Mouse (Mus musculus) midbrain, embryonic 16.5 days (tissue): ENCODE data around the gene Asic1. TPM values are rescaled to one million over a fixed set of nuclear protein-coding genes. Genes with fewer than 3 reads are reported as not detected.

Experiments used
- ATAC-seq: fragments of 200-750 bp; cut with Nextera tagmentation; 2 replicates; pipeline ENCODE4 v1.8.0; 2017; ENCODE audit warnings: moderate TSS enrichment
- H3K27ac ChIP-seq: fragments of 300-500 bp; sonication (generic); 2 replicates; pipeline ENCODE4 v1.5.1; 2014; ENCODE audit warnings: mild to moderate bottlenecking, low read length, mixed read lengths
- H3K27me3 ChIP-seq: fragments of 300-500 bp; sonication (generic); 2 replicates; pipeline ENCODE4 v1.6.1; 2014; ENCODE audit warnings: low read depth, low read length, mixed read lengths; ENCODE audit not compliant: control insufficient read depth, insufficient read depth
- H3K36me3 ChIP-seq: fragments of 300-500 bp; sonication (generic); 2 replicates; pipeline ENCODE4 v1.6.1; 2014; ENCODE audit warnings: mild to moderate bottlenecking, low read length, moderate library complexity, mixed read lengths; ENCODE audit not compliant: control insufficient read depth, insufficient read depth
- H3K4me1 ChIP-seq: fragments of 300-500 bp; sonication (generic); 2 replicates; pipeline ENCODE4 v1.6.1; 2014; ENCODE audit warnings: mild to moderate bottlenecking, low read length, mixed read lengths; ENCODE audit not compliant: control insufficient read depth, insufficient read depth
- H3K4me2 ChIP-seq: fragments of 300-500 bp; sonication (generic); 2 replicates; pipeline ENCODE4 v1.6.1; 2014; ENCODE audit warnings: mild to moderate bottlenecking, low read length, mixed read lengths
- H3K4me3 ChIP-seq: fragments of 300-500 bp; sonication (generic); 2 replicates; pipeline ENCODE4 v1.5.1; 2014; ENCODE audit warnings: low read depth, mild to moderate bottlenecking, low read length, moderate library complexity, mixed read lengths
- H3K9ac ChIP-seq: fragments of 300-500 bp; sonication (generic); 2 replicates; pipeline ENCODE4 v1.6.1; 2014; ENCODE audit warnings: low read depth, low read length, mixed read lengths
- H3K9me3 ChIP-seq: fragments of 300-500 bp; sonication (generic); replicated peaks from 2 replicates; pipeline ENCODE4 v1.6.1; 2014; ENCODE audit warnings: mild to moderate bottlenecking, low read length, mixed read lengths; ENCODE audit not compliant: control insufficient read depth, poor library complexity, severe bottlenecking
- WGBS: fragments of 180-500 bp; shearing (Covaris S2); extraction: QIAGEN DNeasy Blood & Tissue Kit; methylation state at CpG from one replicate; pipeline ENCODE4 v1.1.7; 2014; 5-methylcytosine and 5-hydroxymethylcytosine counted together
- polyA plus RNA-seq: library from polyadenylated mRNA; unstranded; fragments of >200 nt; fragmentation: Nextera tagmentation; extraction: Ambion mirVana; gene quantifications from 2 replicates; pipeline ENCODE4 v1.2.1, GENCODE M21; 2015

Gene Asic1
- 47.9 and 53.9 TPM in 2 replicates for polyA plus RNA-seq

DNA sequence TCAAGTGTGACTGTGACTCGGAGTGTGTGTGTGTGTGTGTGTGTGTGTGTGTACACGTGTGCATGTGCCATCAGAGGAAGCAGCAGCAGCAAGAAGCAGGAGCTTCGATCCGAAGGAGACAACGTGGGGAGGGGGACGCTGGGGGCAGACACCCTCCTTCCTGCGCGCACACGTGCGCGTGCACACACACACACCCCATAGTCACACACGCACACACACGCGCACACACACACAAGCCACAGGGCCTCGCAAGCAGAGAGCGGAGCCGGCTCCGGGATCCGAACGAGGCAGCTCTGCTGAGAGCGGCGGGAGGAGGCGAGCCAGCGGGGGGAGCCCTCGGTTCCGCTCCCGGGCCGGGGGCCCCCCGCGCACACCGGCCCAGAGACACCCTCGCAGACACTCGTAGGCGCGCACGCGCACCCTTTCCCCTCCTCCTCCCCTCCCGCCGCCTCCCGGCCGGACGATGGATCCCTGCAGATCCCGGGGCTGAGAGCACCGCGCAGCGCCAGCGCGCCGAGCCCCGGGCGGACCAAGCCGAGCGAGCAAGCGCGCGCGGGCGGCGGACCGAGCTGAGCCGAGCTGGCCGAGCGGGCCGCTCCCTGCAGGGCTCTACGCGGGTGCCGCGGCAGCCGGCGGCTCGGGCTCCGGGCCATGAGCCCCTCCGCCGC is at the start of gene Asic1:
Gene Asic1 (plus strand): TSS at position 215 of the 668 bp plus-strand sequence.
- WGBS = under 1% methylated on average over 60 of the region's 74 CpGs
- Histone ChIP-seq H3K36me3 (no peaks in the 10 kb centered on the region), H3K4me1 (peaks cover 58% of the 10 kb centered on the region), H3K9me3 (no peaks in the 10 kb centered on the region), H3K4me2 (peak within 1 kb of the TSS; percentile 84), H3K9ac (peak within 1 kb of the TSS; percentile 98), H3K27ac (peak within 1 kb of the TSS; percentile 94), H3K27me3 (no peaks in the 10 kb centered on the region), H3K4me3 (peak within 1 kb of the TSS; percentile 85)
- ATAC-seq = peak; percentile 66

DNA sequence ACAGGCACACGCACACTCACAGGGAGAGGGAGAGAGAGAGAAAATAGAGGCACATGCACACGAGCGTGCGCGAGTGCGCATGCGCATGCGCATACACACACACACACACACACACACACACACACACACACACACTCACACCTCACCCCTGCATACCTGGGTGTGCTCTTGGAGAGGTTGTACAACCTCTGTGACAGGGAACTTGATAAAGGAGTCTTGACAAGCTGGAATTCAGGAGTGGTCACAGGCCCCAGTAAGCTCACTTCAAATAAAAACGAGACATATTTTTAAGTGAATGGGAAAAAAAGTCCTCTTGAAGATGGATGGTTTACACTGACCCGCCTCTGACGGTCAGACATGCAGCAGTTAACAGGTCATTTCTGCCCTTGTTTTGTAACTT is 48.1 kb upstream of the Asic1 start:
- Histone ChIP-seq H3K36me3 (peaks cover 6% of the 10 kb centered on the region; the same call in 1 of the 2 replicates), H3K9me3 (no peaks in the 10 kb centered on the region), H3K9ac (no peak overlapping the region), H3K27me3 (no peaks in the 10 kb centered on the region), H3K4me1 (no peaks in the 10 kb centered on the region), H3K4me2 (no peak overlapping the region), H3K4me3 (no peak overlapping the region), H3K27ac (no peak overlapping the region)
- 96% methylated on average over 11 of the region's 11 CpGs for WGBS
- no peak for ATAC-seq

DNA sequence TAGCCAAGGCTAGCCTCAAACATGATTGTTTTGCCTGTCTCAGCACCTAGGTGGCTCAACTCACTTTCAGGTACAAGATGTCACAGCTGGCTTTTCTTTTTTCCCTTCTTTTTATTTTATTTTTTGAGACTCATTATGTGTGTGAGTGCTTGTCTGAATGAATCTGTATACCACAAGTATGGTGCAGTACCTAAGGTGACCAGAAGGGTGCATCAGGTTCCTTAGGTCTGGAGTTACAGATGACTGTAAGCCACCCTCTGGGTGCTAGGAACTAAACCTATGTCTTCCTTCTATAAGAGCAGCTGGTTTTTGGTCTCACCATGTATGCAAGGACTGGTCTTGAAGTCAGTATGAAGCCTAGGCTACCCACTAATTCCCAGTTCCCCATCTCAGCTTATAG is 38.5 kb upstream of the Asic1 start:
- Histone ChIP-seq H3K27ac (no peak overlapping the region), H3K4me2 (no peak overlapping the region), H3K4me3 (no peak overlapping the region), H3K36me3 (peaks cover 7% of the 10 kb centered on the region), H3K4me1 (0 out of 2 replicates have a peak, but pooled peaks cover 2% of the 10 kb centered on the region), H3K9me3 (no peaks in the 10 kb centered on the region), H3K9ac (no peak overlapping the region), H3K27me3 (no peaks in the 10 kb centered on the region)
- ATAC-seq = no peak

GRCm38 (mm10) chr15:99634702-99635101 is 35.5 kb upstream of the Asic1 start:
- peaks cover 15% of the 10 kb centered on the region for H3K4me1 ChIP-seq
- no peak overlapping the region for H3K4me2 ChIP-seq
- 95% methylated on average over 7 of the region's 7 CpGs for WGBS
- no peak for ATAC-seq
- H3K4me3 ChIP-seq = no peak overlapping the region
- H3K27me3 ChIP-seq = no peaks in the 10 kb centered on the region
- no peaks in the 10 kb centered on the region for H3K9me3 ChIP-seq
- no peak overlapping the region for H3K9ac ChIP-seq
- H3K27ac ChIP-seq = no peak overlapping the region
- peaks cover 5% of the 10 kb centered on the region for H3K36me3 ChIP-seq

DNA sequence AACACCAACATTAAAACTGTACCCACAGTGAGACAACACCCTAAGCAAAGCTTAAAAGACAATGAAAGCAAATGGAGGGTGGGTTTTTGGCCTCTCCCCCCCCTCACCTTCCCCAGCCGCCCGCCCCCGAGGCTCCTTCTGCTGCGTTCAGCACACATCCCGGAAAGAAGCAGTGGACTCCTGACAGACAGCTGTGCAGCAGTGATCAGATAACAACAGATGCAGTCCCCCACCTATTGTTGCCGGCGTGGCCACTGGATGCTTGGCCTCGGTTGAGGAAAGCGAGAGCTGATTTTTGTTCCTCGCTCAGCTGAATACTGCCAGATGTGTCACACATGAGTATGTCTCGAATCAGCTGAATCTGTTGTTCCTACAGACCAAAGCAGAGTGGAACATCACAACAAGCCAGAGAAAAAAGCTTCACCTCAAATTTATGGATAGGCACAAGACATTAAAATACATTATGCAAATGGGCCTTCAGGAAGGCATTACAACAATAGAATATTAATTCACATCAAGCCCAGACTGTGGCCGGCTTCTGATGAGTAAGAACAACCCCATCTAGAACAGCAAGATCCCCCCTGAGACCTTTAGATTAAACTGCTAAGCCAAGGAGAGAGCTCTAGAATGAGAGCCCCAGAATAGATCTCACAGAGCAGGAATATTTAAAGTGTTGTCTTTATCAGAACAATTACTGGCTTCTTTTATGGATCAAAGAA is 32.6 kb upstream of the Asic1 start:
- peak overlapping the region; percentile 36 for H3K4me2 ChIP-seq
- H3K9me3 ChIP-seq = no peaks in the 10 kb centered on the region
- H3K4me3 ChIP-seq = no peak overlapping the region; the same call in 1 of the 2 replicates
- 29% methylated on average over 12 of the region's 12 CpGs for WGBS
- no peaks in the 10 kb centered on the region for H3K36me3 ChIP-seq
- H3K4me1 ChIP-seq = peaks cover 15% of the 10 kb centered on the region
- peak; percentile 45; the same call in 1 of the 2 replicates for ATAC-seq
- H3K27me3 ChIP-seq = no peaks in the 10 kb centered on the region
- peak overlapping the region; percentile 55; the same call in 1 of the 2 replicates for H3K9ac ChIP-seq
- H3K27ac ChIP-seq = peak overlapping the region; percentile 89

- H3K4me1 ChIP-seq = peaks cover 15% of the 10 kb centered on the region
- H3K9me3 ChIP-seq = no peaks in the 10 kb centered on the region
- no peaks in the 10 kb centered on the region for H3K27me3 ChIP-seq
- H3K36me3 ChIP-seq = no peaks in the 10 kb centered on the region
- peak overlapping the region; percentile 89 for H3K27ac ChIP-seq
- H3K4me3 ChIP-seq = no peak overlapping the region
- 59% methylated on average over 5 of the region's 5 CpGs for whole genome bisulfite sequencing
- H3K9ac ChIP-seq = no peak overlapping the region
- no peak for ATAC-seq
- H3K4me2 ChIP-seq = no peak overlapping the region
Observed at GRCm38 (mm10) chr15:99638124-99638485, 32.1 kb upstream of the Asic1 start.

- Histone ChIP-seq H3K27ac (no peak overlapping the region), H3K9me3 (no peaks in the 10 kb centered on the region), H3K27me3 (no peaks in the 10 kb centered on the region), H3K36me3 (no peaks in the 10 kb centered on the region), H3K4me1 (peaks cover 20% of the 10 kb centered on the region), H3K9ac (no peak overlapping the region), H3K4me3 (no peak overlapping the region), H3K4me2 (no peak overlapping the region)
- ATAC-seq = no peak
- WGBS = 69% methylated on average over 6 of the region's 6 CpGs
Observed at GRCm38 (mm10) chr15:99642622-99643021, 27.5 kb upstream of the Asic1 start.

DNA sequence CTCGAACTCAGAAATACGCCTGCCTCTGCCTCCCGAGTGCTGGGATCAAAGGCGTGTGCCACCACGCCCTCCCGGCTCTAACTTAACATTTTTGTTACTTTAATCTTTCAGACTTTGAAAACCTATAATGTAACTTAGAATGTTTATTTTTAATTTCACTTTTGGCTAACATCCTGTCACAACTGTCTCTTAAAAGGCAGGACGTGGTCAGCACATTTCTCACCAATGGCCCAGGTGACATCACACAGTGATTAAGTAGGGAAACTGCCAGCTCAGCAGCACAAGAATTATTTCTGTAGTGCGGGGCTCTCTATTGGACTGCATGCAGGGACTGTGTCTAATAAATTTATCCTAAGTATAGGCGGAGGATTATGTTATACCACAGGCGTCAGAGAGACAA is 26.3 kb upstream of the Asic1 start:
- H3K27me3 ChIP-seq = no peaks in the 10 kb centered on the region
- no peak overlapping the region for H3K4me2 ChIP-seq
- H3K9me3 ChIP-seq = no peaks in the 10 kb centered on the region
- H3K4me1 ChIP-seq = peaks cover 23% of the 10 kb centered on the region
- no peak overlapping the region for H3K27ac ChIP-seq
- H3K4me3 ChIP-seq = no peak overlapping the region
- no peak overlapping the region for H3K9ac ChIP-seq
- ATAC-seq = no peak
- no peaks in the 10 kb centered on the region for H3K36me3 ChIP-seq
- WGBS = 68% methylated on average over 10 of the region's 10 CpGs

DNA sequence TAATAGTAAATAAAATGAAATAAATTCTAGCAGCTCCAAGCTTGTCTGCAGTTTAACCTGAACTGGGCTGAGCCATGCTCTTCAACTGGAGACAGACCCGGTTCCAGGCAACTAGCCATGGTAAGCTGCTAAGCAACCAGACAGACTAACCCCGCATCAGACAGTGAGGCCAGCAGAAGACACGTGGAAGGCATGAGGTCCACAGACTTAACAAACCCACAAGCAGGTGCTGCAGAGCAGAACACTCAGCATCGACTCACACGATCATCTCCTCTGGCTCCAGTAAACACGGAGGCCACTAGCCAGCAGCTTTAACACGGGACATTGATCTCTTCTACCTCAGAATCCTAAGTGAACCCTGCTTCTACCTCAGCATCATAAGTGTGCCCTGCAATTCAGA is 25.4 kb upstream of the Asic1 start:
- WGBS = 33% methylated on average over 7 of the region's 7 CpGs
- 0 out of 2 replicates have a peak, but pooled peaks have one; percentile 52 for ATAC-seq
- Histone ChIP-seq H3K27ac (peak overlapping the region; percentile 33), H3K4me2 (peak overlapping the region; percentile 33; the same call in 1 of the 2 replicates), H3K27me3 (no peaks in the 10 kb centered on the region), H3K4me1 (peaks cover 32% of the 10 kb centered on the region), H3K36me3 (no peaks in the 10 kb centered on the region), H3K4me3 (no peak overlapping the region), H3K9me3 (no peaks in the 10 kb centered on the region), H3K9ac (peak overlapping the region; percentile 35; the same call in 1 of the 2 replicates)
